Mouse (Mus musculus): ENCODE results near the gene Cog1. TPM values are rescaled to one million over a fixed set of nuclear protein-coding genes. Genes with fewer than 3 reads are reported as not detected.

Gene Cog1
- total RNA-seq, 1 experiment = 19.1 TPM

- H3K4me3 ChIP-seq (ENCODE audit: insufficient read depth in 1 of 2, low read depth in 1 of 2, low read length in 2 of 2, poor library complexity in 1 of 2, severe bottlenecking in 1 of 2) = no peak overlapping the region
Measured at GRCm38 (mm10) chr11:113648152-113648551, 817 bp upstream of the Cog1 start.

DNA sequence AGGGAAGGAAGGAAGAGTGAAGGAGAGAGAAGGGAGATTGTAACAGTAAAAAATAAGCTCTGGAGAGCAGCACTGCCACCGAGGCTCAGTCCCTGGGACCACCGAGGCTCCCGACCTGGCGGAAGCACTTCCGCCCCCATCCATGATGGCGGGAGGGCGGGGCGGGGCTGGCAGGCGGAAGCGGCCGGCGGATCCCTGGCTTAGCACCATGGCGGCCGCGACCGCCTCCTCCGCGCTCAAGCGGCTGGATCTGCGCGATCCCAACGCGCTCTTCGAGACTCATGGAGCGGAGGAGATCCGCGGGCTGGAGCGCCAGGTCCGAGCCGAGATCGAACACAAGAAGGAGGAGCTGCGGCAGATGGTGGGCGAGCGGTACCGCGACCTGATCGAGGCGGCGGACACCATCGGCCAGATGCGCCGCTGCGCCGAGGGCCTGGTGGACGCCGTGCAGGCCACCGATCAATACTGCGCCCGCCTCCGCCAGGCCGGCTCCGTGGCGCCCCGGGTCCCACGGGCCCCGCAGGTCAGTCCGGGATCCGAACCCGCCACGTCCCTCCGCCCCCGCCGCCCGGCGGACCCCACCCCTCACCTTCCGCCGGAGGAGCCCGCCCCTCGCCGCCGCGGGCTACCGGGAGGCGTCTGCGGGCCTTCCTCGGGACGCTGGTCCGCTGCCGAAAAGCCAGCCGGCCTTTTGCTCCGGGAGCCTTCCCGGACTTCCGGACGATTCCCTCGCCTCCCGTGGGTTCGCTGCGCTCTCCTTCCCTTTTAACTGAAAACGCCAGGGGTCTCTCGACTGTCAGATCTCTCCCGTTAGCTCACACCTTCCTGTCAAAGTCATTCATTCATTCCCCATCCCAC, 613 bp downstream of the Cog1 start, which contains the start of gene Slc39a11:
TSS of gene Slc39a11 (minus strand) at position 727 of the 858 bp plus-strand sequence.
- Histone ChIP-seq H3K4me3 (ENCODE audit: insufficient read depth in 1 of 2, low read depth in 1 of 2, low read length in 2 of 2, poor library complexity in 1 of 2, severe bottlenecking in 1 of 2) (peak within 1 kb of the TSS; percentile 80 to 100), H3K9me3 (ENCODE audit: control insufficient read depth, insufficient read depth, low read depth, low read length) (no peaks in the 10 kb centered on the region), H3K9ac (ENCODE audit: insufficient read depth, low read depth, low read length, poor library complexity, severe bottlenecking) (peak within 1 kb of the TSS; percentile 96), H3K4me1 (ENCODE audit: control insufficient read depth in 2 of 2, insufficient read depth in 2 of 2, low read length in 2 of 2, poor library complexity in 1 of 2) (peaks cover 5 to 11% of the 10 kb centered on the region in 2 experiments; a peak in 2 of 4 replicates), H3K36me3 (ENCODE audit: control insufficient read depth, insufficient read depth, low read length, poor library complexity, severe bottlenecking) (peaks cover 11% of the 10 kb centered on the region), H3K27ac (ENCODE audit: insufficient read depth, low read depth, low read length, poor library complexity, severe bottlenecking) (no peak within 1 kb of the TSS; the same call in 1 of the 2 replicates)
- in situ Hi-C loops (cut with MboI; ENCODE audit: low sequenced_read_pairs in 2 of 2, unreplicated experiment in 2 of 2) = loop anchor here (5.0 to 25.0 kb wide), 2 partner anchors 163 to 462 kb away; no protein-coding TSS in a partner anchor
- peak; percentile 45 for DNase-seq (ENCODE audit: low read depth, low spot score)
- TF ChIP-seq HCFC1 (IDR thresholded peaks at IDR 0.05; ENCODE audit: borderline replicate concordance, insufficient read depth, low read length) (peak; percentile 74; the same call in 1 of the 2 replicates), MAFK (IDR thresholded peaks at IDR 0.05; ENCODE audit: insufficient read depth, low read depth, low read length) (no peak)

More at GRCm38 (mm10) chr11:113648152-113648551, 817 bp upstream of the Cog1 start:
- peak overlapping the region; percentile 67; the same call in 1 of the 2 replicates for H3K9ac ChIP-seq (ENCODE audit: insufficient read depth, low read depth, low read length, poor library complexity, severe bottlenecking)
- 0 out of 2 replicates have a peak, but pooled peaks have one; percentile 40 for TF ChIP-seq HCFC1 (IDR thresholded peaks at IDR 0.05; ENCODE audit: borderline replicate concordance, insufficient read depth, low read length)
- no peak for TF ChIP-seq MAFK (IDR thresholded peaks at IDR 0.05; ENCODE audit: insufficient read depth, low read depth, low read length)
- TF ChIP-seq ZC3H11A (IDR thresholded peaks at IDR 0.05; ENCODE audit: borderline replicate concordance, low read depth, low read length) = no peak
- TF ChIP-seq ZNF384 (IDR thresholded peaks at IDR 0.05; ENCODE audit: low read depth, low read length) = no peak
- DNase-seq (ENCODE audit: low read depth, low spot score) = peak; percentile 78
- H3K36me3 ChIP-seq (ENCODE audit: control insufficient read depth, insufficient read depth, low read length, poor library complexity, severe bottlenecking) = peaks cover 5% of the 10 kb centered on the region; the same call in 1 of the 2 replicates
- no peaks in the 10 kb centered on the region for H3K9me3 ChIP-seq (ENCODE audit: control insufficient read depth, insufficient read depth, low read depth, low read length)
- in situ Hi-C loops (cut with MboI; ENCODE audit: low sequenced_read_pairs in 2 of 2, unreplicated experiment in 2 of 2) = loop anchor here (5.0 to 25.0 kb wide), 2 partner anchors 164 to 461 kb away; no protein-coding TSS in a partner anchor
- no peak overlapping the region for H3K27ac ChIP-seq (ENCODE audit: insufficient read depth, low read depth, low read length, poor library complexity, severe bottlenecking)
- peaks cover 5 to 11% of the 10 kb centered on the region in 2 experiments; a peak in 2 of 4 replicates for H3K4me1 ChIP-seq (ENCODE audit: control insufficient read depth in 2 of 2, insufficient read depth in 2 of 2, low read length in 2 of 2, poor library complexity in 1 of 2)

- Histone ChIP-seq H3K27ac (ENCODE audit: insufficient read depth, low read depth, low read length, poor library complexity, severe bottlenecking) (no peak overlapping the region), H3K9ac (ENCODE audit: insufficient read depth, low read depth, low read length, poor library complexity, severe bottlenecking) (no peak overlapping the region), H3K4me3 (ENCODE audit: insufficient read depth in 1 of 2, low read depth in 1 of 2, low read length in 2 of 2, poor library complexity in 1 of 2, severe bottlenecking in 1 of 2) (0 out of 4 replicates have a peak overlapping the region, but pooled peaks of 1 of the 2 experiments have one; percentile 8), H3K9me3 (ENCODE audit: control insufficient read depth, insufficient read depth, low read depth, low read length) (no peaks in the 10 kb centered on the region), H3K36me3 (ENCODE audit: control insufficient read depth, insufficient read depth, low read length, poor library complexity, severe bottlenecking) (peaks cover 23% of the 10 kb centered on the region), H3K4me1 (ENCODE audit: control insufficient read depth in 2 of 2, insufficient read depth in 2 of 2, low read length in 2 of 2, poor library complexity in 1 of 2) (peaks cover 5 to 11% of the 10 kb centered on the region in 2 experiments; a peak in 2 of 4 replicates)
- no peak for TF ChIP-seq MAFK (IDR thresholded peaks at IDR 0.05; ENCODE audit: insufficient read depth, low read depth, low read length)
- no peak for TF ChIP-seq ZC3H11A (IDR thresholded peaks at IDR 0.05; ENCODE audit: borderline replicate concordance, low read depth, low read length)
- TF ChIP-seq HCFC1 (IDR thresholded peaks at IDR 0.05; ENCODE audit: borderline replicate concordance, insufficient read depth, low read length) = no peak
- TF ChIP-seq CHD2 (IDR thresholded peaks at IDR 0.05; ENCODE audit: low read depth, low read length) = no peak
- TF ChIP-seq ZNF384 (IDR thresholded peaks at IDR 0.05; ENCODE audit: low read depth, low read length) = no peak
- DNase-seq (ENCODE audit: low read depth, low spot score) = no peak
- in situ Hi-C loops (cut with MboI; ENCODE audit: low sequenced_read_pairs in 2 of 2, unreplicated experiment in 2 of 2) = no loop called here
Measured at GRCm38 (mm10) chr11:113651206-113651906, 2.4 kb downstream of the Cog1 start.

DNA sequence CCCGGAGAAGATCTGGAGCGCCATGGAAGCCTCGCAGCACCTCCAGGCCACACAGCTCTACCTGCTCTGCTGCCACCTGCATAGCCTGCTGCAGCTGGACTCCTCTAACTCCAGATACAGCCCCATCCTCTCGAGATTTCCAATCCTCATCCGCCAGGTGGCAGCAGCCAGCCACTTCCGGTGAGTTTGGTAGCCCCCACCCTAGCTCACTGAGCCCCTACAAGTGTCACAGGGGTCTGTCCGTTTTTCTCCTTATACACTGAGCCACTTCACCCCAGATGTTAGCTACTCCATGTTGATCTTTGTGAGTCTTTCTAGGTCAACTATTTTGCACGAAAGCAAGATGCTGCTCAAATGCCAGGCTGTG, 2.9 kb downstream of the Cog1 start:
- H3K4me3 ChIP-seq (ENCODE audit: insufficient read depth in 1 of 2, low read depth in 1 of 2, low read length in 2 of 2, poor library complexity in 1 of 2, severe bottlenecking in 1 of 2) = 0 out of 4 replicates have a peak overlapping the region, but pooled peaks of 1 of the 2 experiments have one; percentile 8
- peaks cover 5 to 11% of the 10 kb centered on the region in 2 experiments; a peak in 2 of 4 replicates for H3K4me1 ChIP-seq (ENCODE audit: control insufficient read depth in 2 of 2, insufficient read depth in 2 of 2, low read length in 2 of 2, poor library complexity in 1 of 2)
- H3K36me3 ChIP-seq (ENCODE audit: control insufficient read depth, insufficient read depth, low read length, poor library complexity, severe bottlenecking) = peaks cover 28% of the 10 kb centered on the region
- H3K9ac ChIP-seq (ENCODE audit: insufficient read depth, low read depth, low read length, poor library complexity, severe bottlenecking) = no peak overlapping the region
- no peak overlapping the region for H3K27ac ChIP-seq (ENCODE audit: insufficient read depth, low read depth, low read length, poor library complexity, severe bottlenecking)
- TF ChIP-seq CHD2 (IDR thresholded peaks at IDR 0.05; ENCODE audit: low read depth, low read length) (no peak), ZC3H11A (IDR thresholded peaks at IDR 0.05; ENCODE audit: borderline replicate concordance, low read depth, low read length) (no peak), MAFK (IDR thresholded peaks at IDR 0.05; ENCODE audit: insufficient read depth, low read depth, low read length) (no peak), HCFC1 (IDR thresholded peaks at IDR 0.05; ENCODE audit: borderline replicate concordance, insufficient read depth, low read length) (no peak), ZNF384 (IDR thresholded peaks at IDR 0.05; ENCODE audit: low read depth, low read length) (no peak)
- in situ Hi-C loops (cut with MboI; ENCODE audit: low sequenced_read_pairs in 2 of 2, unreplicated experiment in 2 of 2) = no loop called here
- peak; percentile 55 for DNase-seq (ENCODE audit: low read depth, low spot score)
- H3K9me3 ChIP-seq (ENCODE audit: control insufficient read depth, insufficient read depth, low read depth, low read length) = no peaks in the 10 kb centered on the region
